Mouse (Mus musculus): Measurements from ENCODE around the gene Cnst.
A peak's percentile ranks its signal among the peaks of the same experiment; 100 is the strongest.

DNA sequence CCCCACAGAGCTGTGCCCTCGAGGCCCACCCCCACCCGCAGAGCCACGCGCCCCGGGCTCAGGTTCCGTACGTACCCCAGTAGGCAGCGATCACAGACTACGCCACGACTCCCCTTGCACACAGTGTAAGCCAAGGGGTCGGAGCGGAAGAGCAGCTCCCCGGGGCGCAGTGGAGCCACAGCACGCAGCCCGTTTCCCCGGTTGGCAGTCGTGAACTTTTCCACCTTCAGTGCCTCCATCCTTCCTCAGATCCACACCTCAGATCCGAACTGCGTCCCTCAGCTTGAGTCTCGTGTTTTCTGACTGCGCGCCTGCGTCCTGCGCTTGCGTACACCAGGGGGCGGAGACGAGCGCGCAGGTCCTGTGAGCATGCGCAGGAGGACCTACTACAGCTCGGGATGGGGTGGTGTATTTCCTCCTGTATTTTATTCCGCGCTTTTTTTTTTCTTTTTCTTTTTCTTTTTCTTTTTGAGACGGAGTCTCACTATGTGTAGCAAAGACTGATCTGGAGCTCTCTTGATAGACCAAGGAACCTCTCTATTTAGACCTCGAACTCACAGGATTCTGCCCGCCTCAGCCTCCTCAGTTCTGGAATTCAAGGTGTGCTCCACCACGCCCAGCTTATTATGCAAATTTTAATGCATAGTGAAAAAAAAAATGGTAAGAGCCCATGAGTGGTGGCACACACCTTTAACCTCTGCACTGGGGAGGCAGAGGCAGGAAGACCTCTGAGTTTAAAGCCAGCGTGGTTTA lies 28.3 kb upstream of the Cnst start, which contains the start of gene Smyd3:
- TF ChIP-seq POLR2A (IDR thresholded peaks at IDR 0.05; ENCODE audit: low read depth, low read length) (no peak), CTCF (IDR thresholded peaks at IDR 0.05; ENCODE audit: extremely low read depth, insufficient read length, insufficient replicate concordance, low read depth, low read length) (peak; percentile 61)

Measured in small intestine, adult 2 months (tissue).